Mouse (Mus musculus) forebrain, embryonic 14.5 days (tissue): ENCODE measurements around the gene Olfr524. TPM values are rescaled to one million over a fixed set of nuclear protein-coding genes. Genes with fewer than 3 reads are reported as not detected.

ENCODE experiments used
- ATAC-seq: fragments of 200-750 bp; cut with Nextera tagmentation; 2 replicates; pipeline ENCODE4 v1.8.0; 2017; ENCODE audit warnings: mild to moderate bottlenecking, moderate library complexity
- DNase-seq: peaks from one replicate; pipeline ENCODE4 v3.0.0-alpha.2; 2015; ENCODE audit warnings: low spot score
- H3K27ac ChIP-seq: fragments of 300-500 bp; sonication (generic); 2 replicates; pipeline ENCODE4 v1.5.1; 2014; ENCODE audit warnings: low read depth, mild to moderate bottlenecking, control low read depth, low read length, moderate library complexity
- H3K27me3 ChIP-seq: fragments of 300-500 bp; sonication (generic); replicated peaks from 2 replicates; pipeline ENCODE4 v1.6.1; 2014; ENCODE audit warnings: low read length, control low read depth, mixed read lengths; ENCODE audit not compliant: control insufficient read depth, insufficient read depth
- H3K36me3 ChIP-seq: fragments of 300-500 bp; sonication (generic); 2 replicates; pipeline ENCODE4 v1.6.1; 2014; ENCODE audit warnings: low read length, control low read depth; ENCODE audit not compliant: control insufficient read depth, insufficient read depth
- H3K4me1 ChIP-seq: fragments of 300-500 bp; sonication (generic); 2 replicates; pipeline ENCODE4 v1.6.1; 2014; ENCODE audit warnings: antibody characterized with exemption, low read length, control low read depth; ENCODE audit not compliant: control insufficient read depth, insufficient read depth
- H3K4me2 ChIP-seq: fragments of 300-500 bp; sonication (generic); 2 replicates; pipeline ENCODE4 v1.6.1; 2014; ENCODE audit warnings: mild to moderate bottlenecking, control low read depth, low read length
- H3K4me3 ChIP-seq: fragments of 300-500 bp; sonication (generic); 2 replicates; pipeline ENCODE4 v1.5.1; 2014; ENCODE audit warnings: low read depth, low read length, control low read depth
- H3K9ac ChIP-seq: fragments of 300-500 bp; sonication (generic); 2 replicates; pipeline ENCODE4 v1.6.1; 2014; ENCODE audit warnings: mild to moderate bottlenecking, low read length, control low read depth, moderate library complexity
- H3K9me3 ChIP-seq: fragments of 300-500 bp; sonication (generic); replicated peaks from 2 replicates; pipeline ENCODE4 v1.6.1; 2016; ENCODE audit warnings: low read length, control low read depth, mixed read lengths; ENCODE audit not compliant: control insufficient read depth
- WGBS: fragments of 180-500 bp; shearing (Covaris S2); extraction: QIAGEN DNeasy Blood & Tissue Kit; methylation state at CpG from one replicate; pipeline ENCODE4 v1.1.7; 2014; 5-methylcytosine and 5-hydroxymethylcytosine counted together
- polyA plus RNA-seq: library from polyadenylated mRNA; unstranded; fragments of >200 nt; fragmentation: Nextera tagmentation; extraction: Ambion mirVana; gene quantifications from 2 replicates; pipeline ENCODE4 v1.2.1, GENCODE M21; 2014

The Olfr524 gene
- not detected in 2 replicates for polyA plus RNA-seq

DNA sequence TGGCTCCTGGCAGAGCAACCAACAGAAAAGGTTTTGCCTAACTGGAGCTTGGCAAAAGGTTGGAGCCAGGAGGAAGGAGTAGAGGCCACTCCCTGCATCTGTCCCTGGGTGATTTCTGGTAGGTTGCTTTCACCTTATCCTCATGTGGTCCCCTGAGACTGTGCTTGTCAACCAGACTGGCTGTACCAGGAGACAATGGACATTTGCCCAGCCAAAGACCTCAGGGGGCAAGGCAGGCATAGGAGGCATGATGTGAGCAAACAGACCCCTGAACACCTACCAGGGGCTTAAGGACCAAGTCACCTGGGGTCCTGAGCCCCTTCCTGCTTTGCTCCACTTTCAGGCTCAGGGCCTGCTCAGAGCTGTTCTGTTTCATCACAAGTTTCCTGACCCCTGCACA is at the start of gene Olfr524:
Olfr524 (minus strand) TSS at position 101 of the 400 bp plus-strand sequence.
- H3K27ac ChIP-seq: no peak within 1 kb of the TSS
- no peak for ATAC-seq
- no peak within 1 kb of the TSS for H3K4me2 ChIP-seq
- no peak for DNase-seq
- H3K4me1 ChIP-seq: no peaks in the 10 kb centered on the region
- H3K27me3 ChIP-seq: no peaks in the 10 kb centered on the region
- no peaks in the 10 kb centered on the region for H3K36me3 ChIP-seq
- H3K9me3 ChIP-seq: no peaks in the 10 kb centered on the region
- H3K9ac ChIP-seq: no peak within 1 kb of the TSS
- H3K4me3 ChIP-seq: no peak within 1 kb of the TSS

- H3K9ac ChIP-seq: no peak overlapping the region
- no peaks in the 10 kb centered on the region for H3K36me3 ChIP-seq
- H3K27ac ChIP-seq: no peak overlapping the region
- no peaks in the 10 kb centered on the region for H3K9me3 ChIP-seq
- WGBS: 88% methylated on average over 7 of the region's 7 CpGs
- H3K4me2 ChIP-seq: no peak overlapping the region
- no peaks in the 10 kb centered on the region for H3K27me3 ChIP-seq
- ATAC-seq (no peak), DNase-seq (no peak)
- no peaks in the 10 kb centered on the region for H3K4me1 ChIP-seq
- no peak overlapping the region for H3K4me3 ChIP-seq
These were observed 48.1 kb upstream of the Olfr524 start for GRCm38 (mm10) chr7:140253780-140254299.

GRCm38 (mm10) chr7:140247216-140247615 is 41.5 kb upstream of the Olfr524 start, which contains the start of gene 5830411N06Rik:
Gene 5830411N06Rik (plus strand): TSS chr7:140247284.
- no peak for ATAC-seq
- Histone ChIP-seq H3K27me3 (no peaks in the 10 kb centered on the region), H3K36me3 (no peaks in the 10 kb centered on the region), H3K27ac (no peak within 1 kb of the TSS), H3K9ac (no peak within 1 kb of the TSS), H3K4me2 (no peak within 1 kb of the TSS), H3K4me3 (no peak within 1 kb of the TSS), H3K4me1 (no peaks in the 10 kb centered on the region), H3K9me3 (no peaks in the 10 kb centered on the region)
- no peak for DNase-seq
- WGBS: 87% methylated on average over 4 of the region's 4 CpGs

GRCm38 (mm10) chr7:140233696-140234095 is 27.9 kb upstream of the Olfr524 start:
- WGBS: 94% methylated on average over 3 of the region's 3 CpGs
- H3K27me3 ChIP-seq: no peaks in the 10 kb centered on the region
- H3K4me1 ChIP-seq: no peaks in the 10 kb centered on the region
- no peak for ATAC-seq
- no peak overlapping the region for H3K4me2 ChIP-seq
- H3K36me3 ChIP-seq: no peaks in the 10 kb centered on the region
- H3K9me3 ChIP-seq: no peaks in the 10 kb centered on the region
- no peak overlapping the region for H3K4me3 ChIP-seq
- H3K27ac ChIP-seq: no peak overlapping the region
- no peak for DNase-seq
- H3K9ac ChIP-seq: no peak overlapping the region

GRCm38 (mm10) chr7:140231026-140231425 is 25.3 kb upstream of the Olfr524 start:
- no peak for DNase-seq
- Histone ChIP-seq H3K27me3 (no peaks in the 10 kb centered on the region), H3K27ac (no peak overlapping the region), H3K9ac (no peak overlapping the region), H3K9me3 (no peaks in the 10 kb centered on the region), H3K4me3 (no peak overlapping the region), H3K36me3 (no peaks in the 10 kb centered on the region), H3K4me2 (no peak overlapping the region), H3K4me1 (no peaks in the 10 kb centered on the region)
- ATAC-seq: no peak
- 70% methylated on average over 2 of the region's 2 CpGs for WGBS

GRCm38 (mm10) chr7:140228476-140228875 is 22.7 kb upstream of the Olfr524 start:
- ATAC-seq (no peak), DNase-seq (no peak)
- WGBS: 85% methylated on average over 13 of the region's 13 CpGs
- Histone ChIP-seq H3K9ac (no peak overlapping the region), H3K36me3 (no peaks in the 10 kb centered on the region), H3K27me3 (no peaks in the 10 kb centered on the region), H3K4me2 (no peak overlapping the region), H3K4me3 (no peak overlapping the region), H3K27ac (no peak overlapping the region), H3K9me3 (no peaks in the 10 kb centered on the region), H3K4me1 (no peaks in the 10 kb centered on the region)

- no peak overlapping the region for H3K9ac ChIP-seq
- H3K36me3 ChIP-seq: no peaks in the 10 kb centered on the region
- no peak overlapping the region for H3K4me2 ChIP-seq
- no peak overlapping the region for H3K4me3 ChIP-seq
- DNase-seq: no peak
- ATAC-seq: no peak
- H3K27ac ChIP-seq: no peak overlapping the region
- no peaks in the 10 kb centered on the region for H3K9me3 ChIP-seq
- H3K4me1 ChIP-seq: no peaks in the 10 kb centered on the region
- H3K27me3 ChIP-seq: no peaks in the 10 kb centered on the region
- 81% methylated on average over 13 of the region's 13 CpGs for WGBS
These were observed 18.4 kb upstream of the Olfr524 start for GRCm38 (mm10) chr7:140224209-140224608.

- Histone ChIP-seq H3K36me3 (no peaks in the 10 kb centered on the region), H3K27me3 (no peaks in the 10 kb centered on the region), H3K9ac (no peak overlapping the region), H3K27ac (no peak overlapping the region), H3K4me2 (no peak overlapping the region), H3K4me1 (no peaks in the 10 kb centered on the region), H3K9me3 (no peaks in the 10 kb centered on the region), H3K4me3 (no peak overlapping the region)
- DNase-seq (no peak), ATAC-seq (no peak)
- WGBS: 80% methylated on average over 4 of the region's 4 CpGs
These were observed 14.6 kb upstream of the Olfr524 start for GRCm38 (mm10) chr7:140220375-140220774.

DNA sequence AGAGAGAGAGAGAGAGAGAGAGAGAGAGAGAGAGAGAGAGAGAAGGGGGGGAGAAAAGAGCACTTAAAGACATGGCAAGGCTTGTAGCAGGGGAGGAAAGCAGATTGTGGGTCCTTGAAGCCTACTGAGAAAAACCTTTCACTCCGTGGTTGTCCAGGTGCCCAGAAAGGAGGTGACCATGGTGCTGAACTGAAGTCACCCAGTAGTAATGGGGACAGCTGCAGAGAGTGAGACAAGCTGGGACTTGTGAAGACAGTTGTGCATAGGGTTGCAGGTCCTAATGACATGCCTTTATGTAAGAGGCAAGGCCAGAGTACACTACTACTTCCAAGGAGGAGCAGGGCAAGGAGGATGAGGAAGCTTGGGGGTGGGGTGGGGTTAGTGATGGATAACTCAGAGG is 13.5 kb upstream of the Olfr524 start:
- Histone ChIP-seq H3K36me3 (no peaks in the 10 kb centered on the region), H3K4me3 (no peak overlapping the region), H3K9ac (no peak overlapping the region), H3K27me3 (no peaks in the 10 kb centered on the region), H3K4me1 (no peaks in the 10 kb centered on the region), H3K27ac (no peak overlapping the region), H3K4me2 (no peak overlapping the region), H3K9me3 (no peaks in the 10 kb centered on the region)
- DNase-seq (no peak), ATAC-seq (no peak)
- 13% methylated on average over 1 of the region's 1 CpGs for WGBS
